Mouse (Mus musculus) lung, postnatal 36 days (tissue): ENCODE results near the gene Cd300lg.

Source experiments
- DNase-seq: peaks from one replicate; pipeline ENCODE4 v3.0.0; 2022; ENCODE audit warnings: mixed read lengths

Gene Cd300lg

DNA sequence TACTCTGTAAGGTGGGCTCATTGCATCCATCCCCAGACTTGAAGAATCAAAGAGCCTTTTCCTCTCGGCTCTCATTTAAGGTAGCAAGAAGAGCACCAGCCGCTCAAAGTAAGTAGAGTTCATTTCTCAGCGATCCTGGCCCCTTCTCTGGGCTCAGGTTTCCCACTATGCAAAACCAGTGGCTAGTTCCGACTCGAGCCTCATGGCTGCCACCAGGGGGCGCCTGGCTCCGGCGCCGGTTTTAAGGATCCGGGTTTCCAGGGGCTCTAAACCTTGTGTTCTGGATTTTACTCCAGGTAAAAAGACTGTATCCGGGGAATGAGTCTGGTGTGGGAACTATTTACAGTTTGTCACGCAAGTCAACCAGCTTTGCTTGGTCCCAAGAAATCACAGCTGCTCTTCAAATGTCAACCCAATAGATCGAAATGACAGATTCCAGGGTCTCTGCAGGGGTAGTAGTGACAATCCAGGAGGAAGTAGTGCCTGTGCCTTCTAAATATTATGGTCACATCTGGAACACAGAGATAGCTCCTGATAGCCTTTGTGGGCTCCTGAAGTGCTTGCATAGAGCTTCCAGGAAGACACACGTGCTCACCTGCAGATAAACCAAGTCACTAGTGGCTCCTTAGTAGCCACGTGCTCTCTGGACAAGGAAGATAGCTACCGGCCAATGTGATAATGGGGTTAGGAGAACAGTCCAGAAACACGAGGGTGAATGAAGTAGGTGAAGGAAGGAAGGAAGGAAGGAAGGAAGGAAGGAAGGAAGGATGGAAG lies 61.4 kb downstream of the Cd300lg start:
- DNase-seq, result peak; percentile 74
